Mouse (Mus musculus) forebrain, embryonic 12.5 days (tissue): Measurements from ENCODE around the gene Ptprm. TPM values are rescaled to one million over a fixed set of nuclear protein-coding genes. Genes with fewer than 3 reads are reported as not detected.
"Not testable (repeated sequence)": the region's sequence is repeated elsewhere in the genome, so short reads cannot be mapped to it uniquely, and the experiment has no call there.

Source experiments
- ATAC-seq: fragments of 200-750 bp; cut with Nextera tagmentation; 2 replicates; pipeline ENCODE4 v1.8.0; 2017; ENCODE audit warnings: moderate TSS enrichment; ENCODE audit not compliant: low FRiP score
- H3K27ac ChIP-seq: fragments of 300-500 bp; sonication (generic); 2 replicates; pipeline ENCODE4 v1.5.1; 2016; ENCODE audit warnings: mild to moderate bottlenecking
- H3K27me3 ChIP-seq: fragments of 300-500 bp; sonication (generic); 2 replicates; pipeline ENCODE4 v1.6.1; 2016; ENCODE audit warnings: mild to moderate bottlenecking
- H3K36me3 ChIP-seq: fragments of 300-500 bp; sonication (generic); replicated peaks from 2 replicates; pipeline ENCODE4 v1.6.1; 2016; ENCODE audit warnings: mild to moderate bottlenecking
- H3K4me1 ChIP-seq: fragments of 300-500 bp; sonication (generic); 2 replicates; pipeline ENCODE4 v1.6.1; 2016
- H3K4me2 ChIP-seq: fragments of 300-500 bp; sonication (generic); 2 replicates; pipeline ENCODE4 v1.6.1; 2016; ENCODE audit warnings: mild to moderate bottlenecking, moderate library complexity
- H3K4me3 ChIP-seq: fragments of 300-500 bp; sonication (generic); replicated peaks from 2 replicates; pipeline ENCODE4 v1.5.1; 2016; ENCODE audit warnings: mild to moderate bottlenecking
- H3K9ac ChIP-seq: fragments of 300-500 bp; sonication (generic); 2 replicates; pipeline ENCODE4 v1.6.1; 2016; ENCODE audit warnings: mild to moderate bottlenecking
- H3K9me3 ChIP-seq: fragments of 300-500 bp; sonication (generic); 2 replicates; pipeline ENCODE4 v1.6.1; 2016
- WGBS: fragments of 180-500 bp; shearing (Covaris S2); methylation state at CpG from one replicate; pipeline ENCODE4 v1.1.7; 2016; 5-methylcytosine and 5-hydroxymethylcytosine counted together
- polyA plus RNA-seq: library from polyadenylated mRNA; unstranded; fragments of >200 nt; fragmentation: Nextera tagmentation; extraction: Ambion mirVana; gene quantifications from 2 replicates; pipeline ENCODE4 v1.2.1, GENCODE M21; 2016

The Ptprm gene
- polyA plus RNA-seq, 1 experiment from 2014 or later = 8.8 TPM

DNA sequence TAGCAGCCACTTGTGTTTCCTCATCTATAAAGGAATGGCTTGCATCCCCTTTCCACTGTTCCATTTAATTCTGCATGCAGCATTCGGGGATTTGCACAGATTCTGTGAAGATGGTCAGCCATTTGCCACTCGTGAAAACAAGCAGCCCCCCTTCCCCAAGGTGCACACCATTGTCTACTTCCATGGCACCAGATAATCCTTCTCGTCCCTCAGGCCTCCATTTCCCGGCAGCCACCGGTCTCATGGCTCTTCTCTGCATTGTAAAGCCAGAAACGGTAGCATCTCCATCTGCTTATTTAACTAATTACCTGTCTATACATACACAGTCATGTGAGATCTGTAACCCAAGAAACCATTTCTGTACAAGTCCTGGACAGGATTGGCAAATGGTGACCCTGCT is 501.8 kb downstream of the Ptprm start:
- H3K4me2 ChIP-seq = no peak overlapping the region
- H3K36me3 ChIP-seq = no peaks in the 10 kb centered on the region
- no peak overlapping the region for H3K9ac ChIP-seq
- WGBS = 75% methylated on average over 6 of the region's 6 CpGs
- no peak overlapping the region for H3K27ac ChIP-seq
- no peak overlapping the region for H3K4me3 ChIP-seq
- ATAC-seq = no peak
- no peaks in the 10 kb centered on the region for H3K27me3 ChIP-seq
- peaks cover 2% of the 10 kb centered on the region; the same call in 1 of the 2 replicates for H3K4me1 ChIP-seq
- no peaks in the 10 kb centered on the region for H3K9me3 ChIP-seq

DNA sequence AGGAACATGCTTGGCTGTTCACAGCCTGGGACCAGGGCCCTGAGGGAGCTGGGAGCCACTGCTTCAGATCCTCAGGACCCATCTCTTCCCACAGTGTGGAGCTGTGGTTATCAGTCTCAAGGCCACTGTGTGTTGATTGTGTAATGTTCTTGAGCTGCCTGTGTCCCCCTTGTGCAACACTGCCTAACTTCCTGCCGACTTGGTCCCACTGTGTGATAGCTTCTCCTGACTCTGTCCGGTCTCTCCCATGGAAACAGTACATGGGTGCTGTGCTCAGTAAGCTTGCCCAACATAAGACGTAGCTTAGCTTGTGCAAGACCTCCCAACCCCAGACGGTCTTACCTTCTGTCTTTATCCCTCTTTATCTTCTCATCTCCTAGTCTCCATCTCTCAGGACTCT is 507.2 kb downstream of the Ptprm start:
- not testable (repeated sequence) for H3K27ac ChIP-seq, ATAC-seq, H3K4me2 ChIP-seq, H3K9ac ChIP-seq, H3K36me3 ChIP-seq, H3K9me3 ChIP-seq, H3K4me3 ChIP-seq, H3K27me3 ChIP-seq, H3K4me1 ChIP-seq
- WGBS = 93% methylated on average over 4 of the region's 4 CpGs

DNA sequence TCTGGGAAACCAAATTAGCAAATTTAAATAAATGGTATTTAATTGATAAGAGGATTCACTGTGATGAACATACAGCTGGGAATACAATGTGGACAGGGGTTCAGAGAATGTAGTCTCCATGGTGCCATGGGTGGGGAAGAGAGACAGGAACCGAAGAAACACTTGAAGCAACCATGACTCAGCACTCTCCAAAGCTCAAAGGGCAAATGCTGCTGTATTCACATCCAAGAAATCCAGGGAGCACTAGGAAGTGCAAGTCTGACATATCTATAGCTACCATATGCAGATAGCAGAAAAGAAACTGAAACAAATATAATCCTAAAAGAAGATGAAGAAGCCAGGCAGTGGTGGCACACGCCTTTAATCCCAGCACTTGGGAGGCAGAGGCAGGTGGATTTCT is 531.9 kb downstream of the Ptprm start:
- peaks cover 4% of the 10 kb centered on the region; the same call in 1 of the 2 replicates for H3K27me3 ChIP-seq

DNA sequence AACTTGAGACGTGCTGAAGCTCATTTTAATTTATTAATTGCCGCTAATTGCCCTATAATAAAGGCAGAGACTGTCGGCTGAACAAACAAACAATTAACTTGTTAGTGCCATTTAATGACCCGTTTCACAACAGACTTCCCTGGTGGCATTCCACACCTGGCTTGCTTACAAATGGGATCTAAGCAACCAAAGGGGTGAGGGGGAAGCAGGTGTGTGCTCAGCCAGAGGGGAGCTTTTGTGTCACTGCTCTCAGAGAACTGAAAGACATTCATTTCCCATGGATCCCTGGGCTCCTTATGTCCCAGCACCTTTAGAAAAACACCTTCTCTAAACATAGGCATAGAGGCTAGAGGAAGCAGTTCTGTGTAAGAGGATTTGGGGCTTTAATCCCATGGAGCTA is 536.9 kb downstream of the Ptprm start:
- Histone ChIP-seq H3K4me3 (no peak overlapping the region), H3K4me2 (no peak overlapping the region), H3K36me3 (no peaks in the 10 kb centered on the region), H3K4me1 (peaks cover 10% of the 10 kb centered on the region), H3K9ac (no peak overlapping the region), H3K9me3 (no peaks in the 10 kb centered on the region), H3K27me3 (peaks cover 16% of the 10 kb centered on the region), H3K27ac (no peak overlapping the region)
- ATAC-seq = no peak
- WGBS = 57% methylated on average over 4 of the region's 4 CpGs

More for the DNA sequence above, 531.9 kb downstream of the Ptprm start:
- no peak overlapping the region for H3K9ac ChIP-seq
- H3K36me3 ChIP-seq = no peaks in the 10 kb centered on the region
- no peak overlapping the region for H3K4me2 ChIP-seq
- no peaks in the 10 kb centered on the region for H3K4me1 ChIP-seq
- WGBS = 90% methylated on average over 2 of the region's 2 CpGs
- H3K9me3 ChIP-seq = no peaks in the 10 kb centered on the region
- H3K4me3 ChIP-seq = no peak overlapping the region
- no peak overlapping the region for H3K27ac ChIP-seq
- no peak for ATAC-seq

DNA sequence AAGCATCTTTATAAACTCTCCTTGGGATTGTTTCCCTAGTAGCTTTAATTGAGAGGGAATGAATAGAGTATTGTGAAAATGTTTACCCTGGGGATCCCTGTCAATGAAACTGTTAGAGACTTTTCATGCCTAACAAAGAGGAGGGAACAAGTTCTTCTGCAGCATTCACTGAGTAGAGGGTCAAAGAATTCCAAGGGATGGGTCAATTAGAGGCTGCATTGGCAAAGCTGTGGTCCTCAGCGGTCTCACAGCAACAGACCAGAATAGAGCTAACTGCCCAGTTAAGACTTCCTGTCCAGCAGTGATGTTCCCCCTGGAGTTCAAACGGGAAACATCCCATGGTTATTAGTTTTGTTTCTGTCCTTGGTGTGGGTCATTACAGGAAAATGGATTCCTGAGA is 538.3 kb downstream of the Ptprm start:
- no peak overlapping the region for H3K27ac ChIP-seq
- H3K9me3 ChIP-seq = no peaks in the 10 kb centered on the region
- WGBS = 10% methylated on average over 2 of the region's 2 CpGs
- no peak overlapping the region for H3K4me3 ChIP-seq
- peaks cover 10% of the 10 kb centered on the region for H3K4me1 ChIP-seq
- peak; percentile 41; the same call in 1 of the 2 replicates for ATAC-seq
- no peaks in the 10 kb centered on the region for H3K36me3 ChIP-seq
- H3K27me3 ChIP-seq = peaks cover 16% of the 10 kb centered on the region
- no peak overlapping the region for H3K4me2 ChIP-seq
- no peak overlapping the region for H3K9ac ChIP-seq

DNA sequence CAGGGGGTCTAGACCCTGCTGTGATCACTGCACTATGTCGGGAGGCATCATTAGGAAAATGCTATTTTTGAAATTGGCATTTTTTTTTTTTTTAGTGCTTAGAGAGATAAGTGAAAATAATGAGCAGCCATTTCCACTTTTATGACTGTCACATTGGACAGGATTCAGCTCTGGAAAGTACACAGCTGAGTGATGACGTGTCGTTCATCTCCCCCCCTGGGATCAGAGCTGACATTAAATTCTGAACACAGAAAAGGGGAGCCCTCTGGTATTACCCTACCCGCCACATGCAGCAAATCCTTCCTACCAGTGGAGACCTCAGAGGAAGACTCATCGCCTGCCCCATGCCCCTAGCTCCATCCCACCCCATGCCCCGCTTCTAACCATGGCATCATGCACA is 540.5 kb downstream of the Ptprm start:
- no peak overlapping the region for H3K9ac ChIP-seq
- H3K4me1 ChIP-seq = peaks cover 10% of the 10 kb centered on the region
- no peak overlapping the region for H3K4me3 ChIP-seq
- H3K4me2 ChIP-seq = no peak overlapping the region
- peaks cover 19% of the 10 kb centered on the region for H3K27me3 ChIP-seq
- no peak overlapping the region for H3K27ac ChIP-seq
- no peak for ATAC-seq
- H3K36me3 ChIP-seq = no peaks in the 10 kb centered on the region
- no peaks in the 10 kb centered on the region for H3K9me3 ChIP-seq
- WGBS = 86% methylated on average over 6 of the region's 6 CpGs

DNA sequence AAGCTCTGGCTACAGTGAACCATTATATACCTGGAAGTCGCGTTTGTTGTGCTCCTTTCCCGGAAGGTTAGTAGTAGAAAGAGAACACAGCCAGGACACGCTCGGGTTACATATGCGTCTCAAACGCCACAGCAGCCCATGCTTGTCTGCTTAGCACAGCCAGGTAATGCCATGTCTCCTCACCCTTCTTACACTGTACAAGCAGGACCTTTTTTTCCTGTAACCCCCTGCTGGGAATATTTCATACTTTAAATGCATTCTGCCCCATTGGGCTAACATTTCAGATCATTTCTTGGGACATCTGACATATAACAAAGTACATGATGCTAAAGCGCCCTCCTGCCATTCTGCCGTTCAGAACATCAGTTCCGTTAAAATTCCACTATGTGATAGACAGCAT is 540.9 kb downstream of the Ptprm start:
- no peaks in the 10 kb centered on the region for H3K36me3 ChIP-seq
- no peak for ATAC-seq
- H3K27ac ChIP-seq = no peak overlapping the region
- H3K4me3 ChIP-seq = no peak overlapping the region
- no peaks in the 10 kb centered on the region for H3K9me3 ChIP-seq
- peaks cover 10% of the 10 kb centered on the region for H3K4me1 ChIP-seq
- H3K4me2 ChIP-seq = no peak overlapping the region
- 90% methylated on average over 10 of the region's 10 CpGs for WGBS
- H3K9ac ChIP-seq = no peak overlapping the region
- peaks cover 19% of the 10 kb centered on the region for H3K27me3 ChIP-seq

DNA sequence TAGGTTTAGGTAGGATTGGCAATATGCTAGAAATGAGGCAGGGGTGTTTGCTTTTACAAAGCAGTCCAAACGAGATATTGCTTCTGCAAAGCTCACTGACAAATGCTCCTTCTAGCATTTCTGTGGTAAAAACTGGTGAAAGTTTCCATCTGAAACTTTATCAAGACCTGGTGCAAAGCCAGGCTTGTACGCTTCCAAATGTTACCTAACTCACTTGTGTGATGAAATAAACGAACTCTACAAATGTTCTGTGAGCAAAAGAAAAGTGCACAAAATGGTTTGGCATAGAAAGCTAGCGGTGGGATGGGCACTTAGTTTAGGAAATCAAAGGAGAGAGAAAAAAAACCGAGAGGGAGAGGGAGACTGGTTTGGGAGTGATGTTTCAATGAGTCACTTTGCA is 544.5 kb downstream of the Ptprm start:
- ATAC-seq = no peak
- Histone ChIP-seq H3K36me3 (no peaks in the 10 kb centered on the region), H3K9ac (no peak overlapping the region), H3K4me2 (no peak overlapping the region), H3K9me3 (no peaks in the 10 kb centered on the region), H3K27me3 (peaks cover 12% of the 10 kb centered on the region), H3K4me3 (no peak overlapping the region), H3K4me1 (no peaks in the 10 kb centered on the region), H3K27ac (no peak overlapping the region)
- 82% methylated on average over 5 of the region's 5 CpGs for WGBS

DNA sequence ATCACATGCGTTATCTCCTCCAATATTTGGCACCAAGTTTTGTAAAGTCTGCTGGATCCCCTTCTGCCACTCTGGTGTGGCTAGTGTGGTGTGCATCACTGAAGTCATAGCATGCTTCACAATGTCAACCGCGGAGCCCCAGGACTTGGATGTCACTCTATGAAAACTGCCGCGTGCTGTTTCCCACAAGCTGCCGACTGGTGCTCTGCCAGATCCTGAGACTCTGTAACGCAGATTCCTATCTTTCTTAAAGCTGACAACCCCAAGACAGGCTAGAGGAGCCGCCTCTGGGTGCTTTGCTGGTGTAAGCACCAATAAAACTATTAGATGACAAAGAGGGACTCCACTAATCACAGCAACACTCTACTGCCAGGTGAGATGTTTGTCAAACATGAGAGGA is 546.1 kb downstream of the Ptprm start:
- peaks cover 3% of the 10 kb centered on the region; the same call in 1 of the 2 replicates for H3K27me3 ChIP-seq
- WGBS = 92% methylated on average over 8 of the region's 8 CpGs
- no peak overlapping the region for H3K9ac ChIP-seq
- H3K36me3 ChIP-seq = no peaks in the 10 kb centered on the region
- ATAC-seq = no peak
- H3K4me2 ChIP-seq = no peak overlapping the region
- no peak overlapping the region for H3K4me3 ChIP-seq
- H3K27ac ChIP-seq = no peak overlapping the region
- H3K4me1 ChIP-seq = no peaks in the 10 kb centered on the region
- H3K9me3 ChIP-seq = no peaks in the 10 kb centered on the region

DNA sequence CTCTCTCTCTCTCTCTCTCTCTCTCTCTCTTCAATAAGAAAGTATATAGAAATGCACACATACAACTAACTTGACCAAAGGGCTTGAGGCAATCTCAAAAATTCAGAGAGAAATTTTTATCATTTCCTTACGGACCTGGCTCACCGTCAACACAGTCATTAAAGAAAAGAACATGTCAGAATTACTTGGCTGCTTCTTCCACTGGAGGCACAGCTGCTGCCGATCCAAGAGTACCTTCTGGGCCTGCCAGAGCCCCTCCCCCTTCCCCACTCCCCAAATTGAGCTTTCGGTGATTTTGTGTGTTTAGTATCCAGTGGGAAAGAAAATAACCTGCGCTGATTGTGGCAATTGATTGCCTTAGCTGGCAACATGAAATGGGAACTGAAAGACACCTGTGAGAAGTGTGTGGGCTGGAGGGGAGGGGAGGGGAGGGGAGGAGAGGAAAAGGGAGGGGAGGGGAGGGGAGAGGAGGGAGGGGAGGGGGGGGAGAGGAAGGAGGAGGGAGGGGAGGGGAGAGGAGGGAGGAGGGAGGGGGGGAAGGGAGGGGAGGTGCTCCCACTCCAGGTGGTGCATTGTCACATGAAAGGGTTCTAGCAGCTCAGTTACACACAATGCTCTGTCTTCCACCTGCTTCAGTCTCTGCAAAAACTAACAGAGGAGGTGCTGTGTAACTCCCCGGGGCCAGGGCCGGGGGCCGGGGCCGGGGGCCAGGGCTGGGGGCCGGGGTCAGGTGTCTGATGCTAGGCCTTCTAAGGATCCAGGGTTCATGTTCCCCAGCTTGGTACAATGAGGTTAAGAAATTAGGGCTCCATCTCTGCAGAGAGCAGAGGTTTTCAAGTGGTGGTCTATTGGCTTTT is 552.2 kb downstream of the Ptprm start:
- 37% methylated on average over 10 of the region's 10 CpGs for WGBS
- 0 out of 2 replicates have a peak overlapping the region, but pooled peaks have one; percentile 31 for H3K27ac ChIP-seq
- H3K4me2 ChIP-seq = no peak overlapping the region
- no peaks in the 10 kb centered on the region for H3K9me3 ChIP-seq
- no peaks in the 10 kb centered on the region for H3K36me3 ChIP-seq
- no peak overlapping the region for H3K4me3 ChIP-seq
- peaks cover 9% of the 10 kb centered on the region for H3K4me1 ChIP-seq
- no peak overlapping the region for H3K9ac ChIP-seq
- no peaks in the 10 kb centered on the region for H3K27me3 ChIP-seq
- ATAC-seq = no peak

DNA sequence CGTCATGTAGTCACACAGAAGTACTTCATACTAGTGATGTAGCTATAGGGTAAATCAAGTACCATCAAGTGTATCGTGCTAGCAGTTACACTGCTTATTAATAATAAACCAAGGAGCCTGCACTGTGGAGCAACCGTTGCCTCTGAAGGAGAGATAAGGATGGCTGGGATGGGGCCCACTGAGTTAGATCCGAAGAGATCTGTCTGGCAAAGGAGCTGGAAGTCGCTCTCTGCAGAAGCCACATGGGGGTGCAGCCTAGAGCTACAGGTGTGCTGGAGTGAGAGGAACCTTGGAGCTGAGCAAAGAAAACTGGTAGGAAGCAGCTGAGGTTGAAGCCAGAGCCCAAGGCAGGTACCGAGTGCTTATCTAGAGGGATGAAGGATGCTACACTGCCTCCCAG is 554.0 kb downstream of the Ptprm start:
- no peak overlapping the region for H3K4me2 ChIP-seq
- no peaks in the 10 kb centered on the region for H3K9me3 ChIP-seq
- H3K36me3 ChIP-seq = no peaks in the 10 kb centered on the region
- H3K27me3 ChIP-seq = no peaks in the 10 kb centered on the region
- H3K9ac ChIP-seq = no peak overlapping the region
- peaks cover 9% of the 10 kb centered on the region for H3K4me1 ChIP-seq
- 90% methylated on average over 6 of the region's 6 CpGs for WGBS
- ATAC-seq = no peak
- no peak overlapping the region for H3K4me3 ChIP-seq
- no peak overlapping the region for H3K27ac ChIP-seq

DNA sequence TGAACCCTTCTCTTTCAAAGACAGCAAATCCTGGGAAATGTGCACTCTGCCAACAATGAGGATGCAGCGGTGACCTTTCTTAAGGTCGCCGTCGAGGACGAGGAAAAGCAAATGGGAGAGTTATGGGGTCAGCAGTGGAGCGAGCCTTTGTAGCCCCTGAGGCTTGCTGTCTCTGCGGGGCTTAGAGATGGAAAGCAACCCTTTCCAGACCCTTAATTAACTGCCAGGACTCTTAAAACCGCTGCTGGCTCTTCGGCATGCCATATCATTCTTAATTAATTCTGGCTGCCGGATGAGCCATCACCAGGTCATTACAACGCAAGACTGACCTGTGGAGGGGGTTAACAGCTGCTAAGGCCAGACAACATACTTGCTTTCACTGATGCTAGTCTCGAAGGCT is 568.1 kb downstream of the Ptprm start:
- Histone ChIP-seq H3K36me3 (no peaks in the 10 kb centered on the region), H3K4me1 (peaks cover 24% of the 10 kb centered on the region), H3K4me2 (no peak overlapping the region), H3K4me3 (no peak overlapping the region), H3K27ac (no peak overlapping the region), H3K9ac (no peak overlapping the region), H3K27me3 (no peaks in the 10 kb centered on the region), H3K9me3 (no peaks in the 10 kb centered on the region)
- WGBS = 19% methylated on average over 12 of the region's 12 CpGs
- ATAC-seq = 0 out of 2 replicates have a peak, but pooled peaks have one; percentile 17

DNA sequence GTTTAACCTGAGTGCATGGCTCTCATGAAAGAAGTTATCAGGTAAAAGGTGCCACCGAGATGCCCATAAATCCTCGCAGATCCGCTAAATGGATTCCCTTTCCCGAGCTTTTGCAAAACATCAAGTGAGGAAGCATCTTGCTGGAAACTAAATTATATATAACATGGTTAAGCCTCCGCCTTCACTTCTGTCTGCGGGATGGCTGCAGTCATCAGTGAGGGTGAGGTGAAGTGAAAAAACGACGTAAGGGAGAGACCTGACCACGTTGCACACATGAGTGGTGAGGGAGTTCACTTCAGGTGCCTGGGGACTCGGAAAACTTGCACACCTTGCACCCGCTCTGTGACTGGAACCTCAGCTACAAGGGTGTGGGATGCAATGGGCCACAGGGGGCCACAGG is 568.7 kb downstream of the Ptprm start:
- Histone ChIP-seq H3K9ac (no peak overlapping the region), H3K9me3 (no peaks in the 10 kb centered on the region), H3K4me2 (no peak overlapping the region), H3K27me3 (no peaks in the 10 kb centered on the region), H3K27ac (no peak overlapping the region), H3K36me3 (no peaks in the 10 kb centered on the region), H3K4me1 (peaks cover 24% of the 10 kb centered on the region), H3K4me3 (no peak overlapping the region)
- ATAC-seq = no peak
- 86% methylated on average over 11 of the region's 11 CpGs for WGBS
